Mouse (Mus musculus) liver (tissue): ENCODE data around the gene 4930513O06Rik.

ENCODE experiments used
- DNase-seq: peaks from one replicate; pipeline ENCODE4 v3.0.0-alpha.2; 2020; ENCODE audit warnings: mixed read lengths

Gene 4930513O06Rik

GRCm38 (mm10) chrX:139085943-139086342 lies at the start of gene 4930513O06Rik:
TSS of gene 4930513O06Rik (plus strand) at chrX:139086243.
- no peak for DNase-seq

DNA sequence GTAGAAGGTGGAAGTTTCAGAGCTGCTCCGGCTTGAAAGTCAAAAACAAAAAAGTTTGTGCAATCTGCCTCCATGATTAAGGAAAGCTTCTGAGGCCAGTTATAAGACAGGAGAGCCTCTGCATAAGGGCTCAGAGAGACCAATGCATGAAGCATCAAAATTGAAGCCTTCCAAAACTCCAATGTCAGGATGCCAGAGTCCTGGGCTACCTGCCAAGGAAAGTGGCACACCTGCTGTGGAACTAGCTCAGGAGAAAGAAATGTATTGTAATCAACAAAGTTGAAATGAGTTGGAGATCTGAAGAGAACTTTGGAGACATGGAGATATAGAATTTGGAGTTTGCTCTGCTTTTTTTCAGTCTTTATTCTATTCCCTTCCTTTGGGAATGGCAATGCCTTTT lies 48.4 kb upstream of the 4930513O06Rik start:
- no peak for DNase-seq

DNA sequence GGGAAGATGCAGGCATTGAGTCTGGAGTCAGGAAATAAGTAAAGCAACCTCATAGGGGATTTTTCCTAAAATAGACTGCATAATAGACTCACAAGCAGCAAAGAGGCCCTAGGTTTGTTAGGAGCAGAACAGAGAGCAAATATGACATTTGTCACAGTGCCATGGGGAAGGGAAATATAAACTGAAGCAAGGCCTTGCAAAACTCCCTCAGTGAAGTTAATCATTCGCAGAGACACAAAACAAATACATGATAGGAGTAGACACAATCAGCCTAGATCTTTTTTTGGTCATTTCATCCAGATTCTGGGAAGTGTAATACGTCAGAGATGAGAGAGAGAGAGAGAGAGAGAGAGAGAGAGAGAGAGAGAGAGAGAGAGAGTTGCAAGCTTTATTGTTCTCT lies 46.7 kb upstream of the 4930513O06Rik start:
- DNase-seq: no peak

- DNase-seq: no peak
Observed at GRCm38 (mm10) chrX:139041148-139041547, 44.9 kb upstream of the 4930513O06Rik start.

DNA sequence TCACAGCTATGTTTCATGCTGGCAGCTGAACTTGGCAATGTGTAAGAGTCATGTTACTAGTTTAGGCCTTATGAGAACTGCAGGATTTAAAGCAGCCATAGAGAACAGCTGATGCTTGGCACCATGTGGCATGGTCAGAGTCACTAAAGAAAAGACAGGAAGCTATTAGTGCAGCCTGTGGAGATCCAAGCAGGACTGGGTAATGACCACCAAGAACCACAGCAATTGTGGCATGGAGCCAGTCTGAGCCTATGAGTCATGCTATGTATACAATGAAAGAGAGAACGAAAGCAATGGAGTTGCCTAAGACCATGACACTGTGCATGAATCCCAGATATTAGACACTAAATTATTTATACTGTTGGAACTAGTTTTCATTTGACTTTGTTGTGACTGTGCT lies 34.1 kb upstream of the 4930513O06Rik start:
- DNase-seq: no peak

DNA sequence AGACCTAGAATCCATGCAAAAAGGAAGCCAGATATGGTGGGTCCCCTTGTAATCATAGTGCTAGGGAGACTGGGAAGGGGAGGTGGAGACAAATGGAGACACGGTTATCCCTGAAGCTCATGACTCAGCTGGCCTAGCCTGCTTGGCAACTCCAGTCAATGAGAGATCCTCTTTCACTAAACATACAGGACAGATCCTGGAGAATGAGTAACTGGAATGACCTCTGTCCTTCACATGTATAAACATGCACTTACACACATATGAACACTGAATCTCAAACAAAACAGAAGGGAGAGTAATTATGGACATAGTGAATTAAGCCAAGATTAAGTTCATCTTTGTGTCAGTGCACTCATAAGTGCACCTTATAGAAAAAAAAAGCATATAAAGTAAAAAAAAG lies 32.9 kb upstream of the 4930513O06Rik start:
- DNase-seq: no peak

DNA sequence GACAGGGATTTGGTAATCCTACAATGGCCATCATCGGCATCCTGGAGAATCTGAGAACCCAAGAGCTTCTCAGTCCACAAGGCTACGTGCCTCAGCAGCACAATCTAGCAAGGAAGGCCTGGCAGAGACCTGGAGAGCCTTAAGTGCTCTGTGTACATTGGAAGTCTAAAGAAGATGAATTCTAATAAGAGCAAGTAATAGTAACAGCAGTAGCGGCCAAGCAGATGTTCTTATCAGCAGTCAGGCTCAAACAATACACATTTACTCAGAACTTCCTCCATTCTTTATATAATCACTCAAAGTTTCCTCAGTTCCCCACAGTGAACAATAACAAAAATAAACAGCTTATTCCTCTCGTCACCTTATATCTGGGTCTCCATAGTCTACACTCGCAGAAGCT lies 22.0 kb upstream of the 4930513O06Rik start:
- no peak for DNase-seq

DNA sequence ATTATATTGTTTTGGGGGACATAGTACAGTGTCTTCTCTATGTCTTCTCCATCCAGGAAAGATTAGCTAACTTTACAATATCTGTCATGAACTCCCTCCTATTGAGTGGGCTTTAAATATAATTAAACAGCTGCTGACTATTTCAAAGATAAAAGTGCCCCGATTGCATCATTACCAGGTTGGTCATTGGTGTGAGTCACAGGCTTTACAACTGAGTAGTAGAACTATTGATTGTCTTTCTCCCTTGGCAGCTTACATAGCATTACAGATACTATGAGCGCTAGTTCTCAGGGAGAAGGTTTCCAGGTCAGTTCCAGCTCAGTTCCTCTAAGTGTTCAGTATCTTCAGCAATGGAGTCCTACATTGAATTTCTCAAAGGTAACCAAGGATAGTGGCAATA lies 7.5 kb upstream of the 4930513O06Rik start:
- no peak for DNase-seq

- no peak for DNase-seq
Observed at GRCm38 (mm10) chrX:139085077-139085476, 966 bp upstream of the 4930513O06Rik start, which contains the start of gene Serpina7. TSS of gene Serpina7 (minus strand) at chrX:139085236.

GRCm38 (mm10) chrX:139097197-139097596 lies 11.2 kb downstream of the 4930513O06Rik start:
- no peak for DNase-seq

DNA sequence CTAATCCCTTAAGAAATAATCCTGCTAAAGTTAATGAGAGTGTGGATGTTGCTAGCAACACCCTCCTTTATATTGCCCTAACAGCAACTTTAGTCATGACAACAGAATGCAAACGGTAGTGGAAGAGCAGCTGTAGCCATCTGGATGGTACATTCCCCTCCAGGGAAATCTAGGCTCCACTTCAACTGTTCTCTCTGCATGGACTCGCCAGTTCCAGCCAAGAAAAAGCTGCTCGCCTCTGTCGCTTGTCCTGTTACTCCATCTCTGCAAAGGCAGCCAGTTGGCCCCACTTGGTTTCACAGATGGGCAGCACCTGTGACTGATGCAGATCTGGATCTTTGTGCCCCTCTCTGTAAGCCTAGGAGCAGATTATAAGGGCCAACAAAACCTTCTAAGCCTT lies 48.0 kb downstream of the 4930513O06Rik start:
- DNase-seq: no peak
